Comparison of ENCODE assay signal across 24 mouse cellular contexts in genomic region chr3:51885487-51885886, GRCm38 (mm10).
DNase-seq lines count a peak whose midpoint lies in the region; ATAC-seq lines count a peak whose summit lies in the region.
"Had no signal": no experiment of that assay in that cellular context is flagged by ENCODE, and none has a peak within 500 bp of the region (broad histone marks: within the 10 kb centered on the region; RNA-seq: fewer than 3 reads in every experiment).

No protein-coding gene starts in this region.

- H3K9me3 ChIP-seq in hindbrain, embryonic 14.5 days (ENCODE audit: control insufficient read depth, low read length), result no peaks in the 10 kb centered on the region
- H3K9me3 ChIP-seq: forebrain, embryonic 15.5 days; heart, embryonic 12.5 days; hindbrain, embryonic 15.5 days; liver, embryonic 12.5 days; midbrain, embryonic 13.5 days; neural tube, embryonic 13.5 days had no signal

- no peaks in the 10 kb centered on the region for H3K27me3 ChIP-seq in hindbrain, embryonic 14.5 days (ENCODE audit: control insufficient read depth, insufficient read depth, low read length)
- H3K27me3 ChIP-seq: forebrain, embryonic 15.5 days; heart, embryonic 12.5 days; hindbrain, embryonic 15.5 days; liver, embryonic 12.5 days; midbrain, embryonic 13.5 days; neural tube, embryonic 13.5 days; Patski had no signal

- H3K4me2 ChIP-seq in hindbrain, embryonic 14.5 days (replicated peaks), result no peak overlapping the region
- H3K4me2 ChIP-seq: forebrain, embryonic 15.5 days; heart, embryonic 12.5 days; hindbrain, embryonic 15.5 days; liver, embryonic 12.5 days; midbrain, embryonic 13.5 days; neural tube, embryonic 13.5 days had no signal

- no peak overlapping the region for H3K27ac ChIP-seq in hindbrain, embryonic 14.5 days
- H3K27ac ChIP-seq: forebrain, embryonic 15.5 days; hindbrain, embryonic 15.5 days; liver, embryonic 12.5 days; macrophage; midbrain, embryonic 13.5 days; neural tube, embryonic 13.5 days had no signal

- intact Hi-C loops in left cerebral cortex, postnatal 14 days (cut with DNase I), result loop anchor here (10.0 kb wide), 1 partner anchor 119 kb away; no protein-coding TSS in a partner anchor
- intact Hi-C loops in left cerebral cortex, postnatal 36 days (cut with DNase I), result loop anchor here (5.0 kb wide), 1 partner anchor 122 kb away; no protein-coding TSS in a partner anchor

- 89% methylated on average over 5 of the region's 5 CpGs for WGBS in hindbrain, embryonic 14.5 days

- H3K4me3 ChIP-seq in hindbrain, embryonic 14.5 days (replicated peaks; ENCODE audit: low read length), result no peak overlapping the region
- H3K4me3 ChIP-seq: forebrain, embryonic 15.5 days; heart, embryonic 12.5 days; hindbrain, embryonic 15.5 days; liver, embryonic 12.5 days; midbrain, embryonic 13.5 days; neural tube, embryonic 13.5 days had no signal

- peak; percentile 83 for ATAC-seq in frontal cortex, adult (ENCODE audit: low TSS enrichment)
- ATAC-seq in hindbrain, embryonic 14.5 days (ENCODE audit: low FRiP score), result no peak
- ATAC-seq: forebrain, embryonic 15.5 days; inflammation-experienced regulatory T-cells, adult 6 months; liver, embryonic 12.5 days; liver, postnatal 0 days; midbrain, embryonic 13.5 days; Patski had no signal

- peaks cover 47% of the 10 kb centered on the region for H3K4me1 ChIP-seq in hindbrain, embryonic 14.5 days (replicated peaks; ENCODE audit: control insufficient read depth, insufficient read depth, low read length)

- no peak overlapping the region for H3K9ac ChIP-seq in hindbrain, embryonic 14.5 days
- H3K9ac ChIP-seq: forebrain, embryonic 15.5 days; heart, embryonic 12.5 days; hindbrain, embryonic 15.5 days; liver, embryonic 12.5 days; liver, postnatal 0 days; midbrain, embryonic 13.5 days; neural tube, embryonic 13.5 days had no signal

- H3K36me3 ChIP-seq in hindbrain, embryonic 14.5 days (replicated peaks; ENCODE audit: control insufficient read depth, insufficient read depth), result no peaks in the 10 kb centered on the region
- H3K36me3 ChIP-seq: forebrain, embryonic 15.5 days; heart, embryonic 12.5 days; hindbrain, embryonic 15.5 days; liver, embryonic 12.5 days; midbrain, embryonic 13.5 days; neural tube, embryonic 13.5 days had no signal

- no peak for DNase-seq in frontal cortex, postnatal 25 days (ENCODE audit: low spot score in 2 of 2)
- peak; percentile 61 to 70 for DNase-seq in left cerebral cortex, postnatal 14 days (ENCODE audit: low spot score in 2 of 2)
- DNase-seq in left cerebral cortex, adult 11 months (ENCODE audit: low spot score), result no peak
- peak; percentile 87 for DNase-seq in brain, adult 2 months (ENCODE audit: low read depth, low spot score)
- peak; percentile 29 to 36 for DNase-seq in left cerebral cortex, postnatal 36 days (ENCODE audit: low spot score in 2 of 2)
- no peak for DNase-seq in hindbrain, embryonic 14.5 days (ENCODE audit: low spot score)
- DNase-seq: cerebellum, adult 11-12 months; cerebellum, adult 9-11 months; gastrocnemius, postnatal 25 days; heart, postnatal 4 days; kidney, adult 11 months; kidney, postnatal 14 days; liver, postnatal 0 days; lung, postnatal 10 days had no signal

Comparison
In these comparisons a context has a peak if more than half of its experiments do, and no peak if none do; other contexts are left out.
1. DNase-seq: peak in left cerebral cortex, postnatal 14 days (2 of 2), brain, adult 2 months (single experiment) and left cerebral cortex, postnatal 36 days (2 of 2); none in frontal cortex, postnatal 25 days (0 of 2), left cerebral cortex, adult 11 months (single experiment) and hindbrain, embryonic 14.5 days (single experiment).